Mouse (Mus musculus) testis, postnatal 14 days (tissue): ENCODE measurements at regions not wholly inside any gene's neighbourhood (a gene's known extent, or its start where the extent isn't known, plus 50 kb on each side); places are given as distances from the start of the nearest gene placed in this dataset.

Experiments
- DNase-seq: peaks from one replicate; pipeline ENCODE4 v3.0.0; 2021; ENCODE audit warnings: low spot score

DNA sequence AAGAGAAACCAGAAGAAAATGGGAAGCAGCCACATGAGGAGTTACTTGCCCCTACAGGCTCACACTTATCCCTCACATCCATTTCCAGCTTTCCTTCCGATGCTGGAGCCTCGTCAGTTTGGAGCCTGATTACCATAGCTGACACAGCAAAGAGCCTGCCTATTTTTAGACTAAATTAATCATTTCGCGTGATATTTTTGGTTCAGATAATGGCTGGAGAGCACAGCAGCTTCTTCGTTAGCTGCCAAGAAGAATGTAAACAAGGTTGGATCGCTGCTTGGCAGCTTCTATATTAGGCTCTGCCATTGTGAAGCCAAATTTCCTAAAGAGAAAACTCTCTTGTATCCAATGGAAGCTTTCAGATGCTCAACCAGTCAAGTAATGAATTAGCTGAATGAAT lies 676.9 kb upstream of the A1bg start:
- DNase-seq = no peak

DNA sequence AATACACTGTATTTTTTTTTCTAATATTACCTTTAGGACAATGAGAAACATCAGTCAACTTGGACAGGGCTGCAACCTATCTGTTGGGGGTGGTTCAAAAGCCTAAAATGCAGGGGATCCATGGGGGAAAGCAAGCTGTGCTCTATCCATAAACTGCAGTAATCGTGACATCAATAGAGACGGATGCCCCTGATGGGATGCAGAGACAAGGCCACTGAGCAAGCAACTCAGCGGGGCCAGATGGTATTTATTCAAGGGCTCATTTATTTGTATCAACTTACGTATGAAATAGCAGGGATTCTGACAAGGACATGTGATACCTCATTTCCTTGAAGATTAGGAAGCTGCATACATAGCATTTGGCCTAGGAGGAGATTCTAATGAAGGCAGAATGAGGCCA lies 673.5 kb upstream of the A1bg start:
- DNase-seq = no peak

DNA sequence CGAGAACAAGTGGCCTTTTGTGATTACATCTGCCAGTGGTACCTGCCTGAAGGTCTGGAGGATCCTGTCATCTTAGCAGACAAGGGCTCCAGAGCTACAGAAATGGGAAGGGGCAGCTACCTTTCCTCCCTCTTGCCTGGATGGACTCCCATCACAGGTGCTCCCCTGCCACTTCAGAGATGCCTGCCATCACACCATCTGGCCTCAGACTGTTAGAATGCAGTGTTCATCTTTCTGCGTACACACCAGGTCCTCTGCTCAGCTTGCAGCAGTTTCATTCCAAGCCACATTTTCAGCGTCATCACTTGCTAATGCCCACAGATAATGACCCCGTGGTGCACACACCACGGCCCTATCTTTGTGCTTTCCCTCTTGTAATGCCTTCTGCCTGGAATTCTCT lies 666.1 kb upstream of the A1bg start:
- no peak for DNase-seq

DNA sequence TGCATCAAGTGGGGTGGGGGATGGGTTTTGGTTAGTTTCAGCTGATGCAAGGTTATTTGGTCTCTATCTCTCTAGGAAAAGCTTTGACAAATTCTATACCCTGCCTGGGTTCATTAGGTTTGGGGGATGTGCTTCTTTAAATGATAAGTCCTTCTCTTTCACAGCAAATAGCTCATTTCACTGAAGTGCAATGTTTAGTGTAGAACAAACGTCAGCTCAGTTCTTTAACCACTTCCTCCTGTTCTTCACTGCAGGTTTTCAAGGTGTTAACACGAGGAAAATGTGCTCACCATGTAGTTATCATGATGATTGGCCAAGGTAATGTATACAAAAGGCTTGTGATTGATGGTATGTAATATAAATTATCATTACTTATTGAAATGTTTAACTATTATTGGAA lies 659.5 kb upstream of the A1bg start:
- DNase-seq = no peak

DNA sequence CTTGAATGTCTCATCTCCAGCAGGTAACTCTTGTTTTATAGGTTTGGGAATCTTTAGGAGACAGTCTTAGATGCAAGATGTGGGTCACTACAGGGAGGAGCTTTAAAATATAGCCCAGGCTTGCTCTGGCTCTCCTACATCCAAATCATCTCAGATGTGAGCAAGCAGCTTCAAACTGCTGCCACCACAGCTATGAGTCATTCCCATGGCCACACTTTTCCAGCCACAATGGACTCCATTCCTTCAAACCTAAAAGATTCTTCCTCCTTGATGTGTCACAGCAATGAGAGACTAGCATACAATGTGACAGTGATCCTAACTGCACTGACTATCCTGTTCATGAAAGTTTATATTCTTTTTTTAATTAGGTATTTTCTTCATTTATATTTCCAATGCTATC lies 640.5 kb upstream of the A1bg start:
- DNase-seq = no peak

DNA sequence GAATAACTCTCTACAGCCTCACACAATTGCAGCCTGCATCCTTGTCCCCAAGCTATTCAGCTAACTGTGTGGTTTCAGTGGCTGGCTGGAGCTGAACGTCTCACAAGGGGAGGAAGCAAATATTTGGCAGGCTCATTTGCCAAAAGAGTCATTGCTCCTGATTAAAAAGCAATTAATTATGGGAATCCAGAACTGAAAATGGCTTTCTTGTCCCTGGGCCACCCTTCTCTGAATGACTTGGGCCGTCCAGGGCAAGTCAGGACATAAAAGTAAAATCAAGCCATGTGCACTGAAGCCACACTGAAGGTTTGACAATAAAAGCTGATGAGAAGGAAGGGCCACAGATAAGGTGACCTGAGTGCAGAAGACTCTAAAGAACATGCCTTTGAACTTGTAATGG lies 639.4 kb upstream of the A1bg start:
- DNase-seq = no peak

DNA sequence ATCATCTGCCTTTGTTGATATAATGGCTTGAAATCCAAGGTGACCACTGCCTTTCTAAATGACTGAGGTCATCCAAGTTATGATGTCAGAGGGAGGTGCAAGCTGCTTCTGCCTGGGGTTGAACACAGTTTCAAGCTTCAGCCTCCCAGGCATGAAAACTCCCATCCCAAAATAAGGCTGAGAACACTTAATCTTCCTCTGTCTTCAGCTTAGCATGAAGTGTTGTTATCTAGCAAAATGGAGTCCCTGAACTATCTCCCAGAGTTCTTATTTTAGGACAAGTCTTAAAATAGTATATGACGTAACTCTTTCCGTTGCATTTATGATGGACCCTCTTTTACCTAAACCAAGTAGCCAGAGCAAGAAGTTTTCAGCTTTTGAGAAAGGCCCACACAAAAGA lies 631.1 kb upstream of the A1bg start:
- no peak for DNase-seq

DNA sequence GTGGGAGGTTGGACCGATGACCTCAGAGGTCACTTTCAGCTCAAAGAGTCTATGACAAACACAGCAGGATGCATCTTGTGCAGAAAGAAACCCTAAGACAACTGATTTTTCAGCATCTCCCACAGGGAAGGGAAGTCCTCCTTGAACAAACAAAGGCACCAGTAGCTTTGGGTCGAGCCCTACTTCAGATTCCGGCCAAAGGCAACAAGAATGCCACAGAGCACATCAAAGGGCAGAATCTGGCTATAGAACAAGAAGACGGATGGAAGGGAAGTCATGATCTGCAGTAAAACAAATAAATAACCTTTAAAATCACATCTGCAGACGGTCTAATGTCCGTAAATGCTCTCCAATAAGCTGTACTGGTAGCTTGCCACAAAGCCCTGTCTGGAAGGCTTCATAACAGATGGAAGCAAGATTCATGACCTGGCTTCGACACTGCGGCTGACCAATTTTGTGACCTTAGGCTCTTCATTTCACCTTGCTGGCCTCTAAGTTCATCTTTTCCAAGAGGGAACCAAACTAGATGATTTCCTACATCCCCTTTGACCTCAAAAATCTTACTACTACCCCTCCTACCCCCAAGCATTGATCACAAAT lies 630.4 kb upstream of the A1bg start:
- DNase-seq = no peak

DNA sequence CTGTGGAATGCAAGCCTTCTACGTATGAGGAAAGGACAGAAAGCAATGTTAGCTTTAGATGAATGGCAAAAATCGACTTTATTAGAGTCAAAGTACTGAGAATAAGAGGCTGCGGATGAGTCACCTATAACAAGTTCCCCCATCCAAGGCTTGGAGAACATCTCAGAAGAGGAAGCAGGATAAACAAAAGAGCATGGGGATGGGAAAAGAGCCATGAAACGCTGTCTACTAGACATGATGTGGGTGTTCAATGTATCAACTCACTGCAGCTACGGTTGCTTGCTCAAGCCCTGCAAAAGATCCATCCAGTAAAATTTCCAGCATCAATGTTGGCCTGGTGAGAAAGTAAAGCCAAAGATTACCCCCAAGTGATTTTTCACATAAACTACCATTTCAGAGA lies 628.4 kb upstream of the A1bg start:
- DNase-seq = no peak

DNA sequence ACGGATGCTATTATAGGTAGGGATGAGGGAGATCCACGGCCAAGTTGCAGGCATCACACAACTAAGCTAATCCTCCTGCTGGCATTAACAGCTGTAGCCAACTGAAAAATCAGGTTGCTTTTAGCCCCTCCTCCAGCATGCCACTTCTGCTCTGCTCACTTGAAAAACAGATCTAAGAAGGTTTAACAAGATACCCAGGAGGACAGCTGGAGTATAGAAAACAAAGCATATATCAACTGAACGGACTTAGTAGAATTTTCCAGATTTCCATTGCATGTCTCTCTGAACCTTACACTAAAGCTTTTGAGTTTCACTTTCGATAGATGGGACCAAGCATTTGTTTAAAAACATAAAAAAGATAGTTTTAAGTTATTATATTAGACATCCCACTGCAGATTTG lies 625.6 kb upstream of the A1bg start:
- DNase-seq = no peak

DNA sequence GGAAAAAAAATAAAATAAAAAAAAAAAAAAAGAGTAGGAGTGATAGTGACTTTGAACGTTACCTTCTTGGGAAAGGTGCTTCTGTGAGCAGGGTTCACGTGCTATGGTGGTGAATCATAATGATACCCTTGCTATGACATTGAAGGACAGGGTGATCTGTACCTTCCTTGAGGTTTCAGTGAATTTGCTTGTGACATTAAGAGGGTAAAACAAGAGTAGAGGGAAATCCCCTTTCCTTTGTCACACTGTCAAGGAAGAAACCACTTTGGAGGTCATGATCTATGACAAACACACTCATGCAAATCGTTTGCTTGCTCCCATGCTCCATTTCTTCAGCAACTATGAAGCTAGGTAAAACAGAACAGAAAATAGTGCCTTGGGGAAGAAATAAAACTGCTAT lies 623.8 kb upstream of the A1bg start:
- DNase-seq = no peak

DNA sequence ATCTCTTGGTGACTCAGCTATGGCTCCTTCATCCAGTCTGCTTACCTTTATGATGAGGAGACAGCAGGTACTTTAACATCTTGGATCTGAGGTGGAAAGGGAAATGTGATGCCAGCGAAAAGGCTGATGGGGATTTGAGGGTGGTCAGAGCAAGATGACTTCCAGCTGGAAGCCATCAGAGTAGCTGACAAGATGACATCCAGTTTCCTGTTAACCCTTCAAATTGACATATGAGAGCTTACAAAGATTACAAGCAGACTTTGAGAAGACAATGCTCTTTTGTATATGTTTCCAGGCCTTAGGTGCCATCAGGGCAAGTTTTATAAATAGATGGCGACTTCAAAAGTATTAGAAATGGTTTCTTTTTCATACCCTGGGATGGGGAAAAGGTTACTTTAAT lies 621.3 kb upstream of the A1bg start:
- DNase-seq = no peak

DNA sequence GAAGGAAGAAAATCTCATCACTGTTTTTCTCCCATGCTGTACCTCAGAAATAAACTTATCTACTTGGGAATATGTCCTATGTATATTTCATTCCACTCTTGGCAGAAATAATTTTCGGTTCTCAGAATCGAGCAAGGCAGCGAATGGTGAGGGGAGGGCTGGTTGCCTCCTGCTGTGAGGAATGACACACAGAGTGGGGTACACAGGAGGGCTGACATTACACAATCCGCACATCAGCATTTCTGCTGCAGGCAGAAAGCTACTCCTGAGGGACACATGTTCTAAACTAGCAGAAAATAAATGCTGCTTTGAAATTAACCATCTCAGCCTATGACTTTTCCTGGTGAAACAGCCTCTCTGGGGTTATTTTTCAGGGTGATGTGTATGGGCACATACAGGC lies 618.8 kb upstream of the A1bg start:
- DNase-seq = no peak

DNA sequence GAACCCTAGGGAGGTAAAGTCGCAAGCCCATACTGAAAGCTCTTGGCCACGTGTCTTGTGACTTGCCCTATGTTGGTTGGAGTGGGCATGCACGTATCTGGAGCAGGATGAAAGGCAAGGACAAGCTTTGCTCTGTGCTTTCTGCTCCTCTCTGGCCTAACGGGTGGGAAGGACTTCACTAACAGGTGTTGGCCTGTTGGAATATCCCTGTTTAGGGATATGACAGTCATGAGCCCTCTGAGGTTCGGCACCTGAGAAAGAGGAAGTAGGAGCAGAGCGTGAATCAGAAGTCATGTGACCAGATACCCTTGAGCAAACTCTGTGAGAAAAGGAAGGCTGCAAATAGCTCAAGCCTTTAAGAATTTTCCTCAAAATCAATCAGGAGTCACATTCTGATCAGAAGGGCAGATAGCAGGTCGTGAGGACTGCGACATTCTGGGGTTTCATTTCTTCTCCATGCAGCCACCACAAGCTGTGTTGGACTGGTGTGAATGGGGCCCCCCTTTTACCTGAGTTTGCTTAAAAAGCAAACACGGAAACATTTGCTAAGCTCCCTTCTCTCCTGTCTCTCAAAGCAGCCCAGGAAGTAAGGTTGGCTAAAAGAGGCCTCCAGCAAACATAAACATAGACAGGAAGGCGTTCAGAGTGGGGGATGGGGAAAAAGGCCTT lies 618.1 kb upstream of the A1bg start:
- no peak for DNase-seq

DNA sequence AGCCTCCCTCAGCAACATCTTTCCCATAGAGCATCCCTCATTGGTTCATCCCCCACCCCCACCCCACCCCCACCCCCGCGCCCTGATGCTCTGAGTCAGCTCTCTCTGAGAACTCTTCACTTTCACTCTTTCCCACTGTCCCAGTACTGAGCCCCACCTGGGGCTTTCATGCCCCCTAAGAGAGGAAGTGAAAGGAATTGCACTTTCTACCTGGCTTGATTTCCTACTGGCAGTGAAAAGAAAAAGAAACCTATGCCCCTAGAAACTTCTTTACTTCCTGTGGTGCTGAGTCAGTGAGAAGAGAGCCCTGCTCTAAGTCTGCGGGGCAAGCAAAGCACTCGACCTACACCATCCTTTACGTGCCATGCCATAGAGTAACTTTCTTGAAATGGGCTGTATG lies 616.1 kb upstream of the A1bg start:
- no peak for DNase-seq

DNA sequence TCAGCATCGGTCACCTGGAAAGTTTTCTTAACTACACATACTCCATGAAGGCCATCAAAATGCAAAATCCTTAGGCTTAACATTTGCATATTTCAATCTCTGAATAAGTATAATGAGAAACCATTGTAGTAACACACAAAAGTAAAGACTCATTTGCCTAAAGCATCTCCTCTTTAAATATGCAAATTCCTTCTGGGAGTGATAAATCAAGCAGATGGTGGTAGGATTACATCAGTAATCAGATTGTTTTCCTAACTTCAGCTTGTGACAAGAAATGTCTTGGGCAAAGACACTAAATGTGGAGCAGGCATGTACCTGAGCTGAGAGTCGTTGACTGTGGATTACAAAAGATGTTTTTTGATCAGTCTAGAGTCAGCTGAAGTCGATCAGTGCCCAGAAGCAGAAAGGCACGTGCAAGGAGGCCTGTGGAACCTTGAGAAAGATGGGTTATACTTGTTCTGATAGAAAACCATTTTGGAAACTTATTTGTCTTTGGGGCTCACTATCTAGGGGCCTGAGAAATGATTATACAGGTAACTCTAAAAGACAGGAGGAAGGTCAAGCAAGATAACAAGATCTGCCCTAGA lies 615.5 kb upstream of the A1bg start:
- DNase-seq = no peak

DNA sequence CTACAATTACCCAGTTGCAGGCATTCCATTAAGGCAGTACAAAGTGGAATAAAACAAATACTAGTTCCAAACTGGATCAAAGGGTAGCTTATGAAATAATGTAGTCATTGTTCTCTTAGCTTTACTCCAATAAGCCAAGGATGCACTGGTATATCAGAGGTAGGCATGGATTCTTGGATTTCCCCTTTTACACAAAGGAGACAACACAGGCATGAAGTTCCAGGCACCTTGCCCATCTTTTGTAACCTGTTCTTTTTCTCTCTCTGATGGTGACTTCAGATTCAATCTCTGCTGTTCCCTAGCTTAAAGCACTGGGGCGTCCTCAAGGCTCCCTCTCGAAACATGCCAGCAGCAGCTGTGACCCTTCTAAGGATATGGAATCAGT lies 613.5 kb upstream of the A1bg start:
- DNase-seq = no peak

DNA sequence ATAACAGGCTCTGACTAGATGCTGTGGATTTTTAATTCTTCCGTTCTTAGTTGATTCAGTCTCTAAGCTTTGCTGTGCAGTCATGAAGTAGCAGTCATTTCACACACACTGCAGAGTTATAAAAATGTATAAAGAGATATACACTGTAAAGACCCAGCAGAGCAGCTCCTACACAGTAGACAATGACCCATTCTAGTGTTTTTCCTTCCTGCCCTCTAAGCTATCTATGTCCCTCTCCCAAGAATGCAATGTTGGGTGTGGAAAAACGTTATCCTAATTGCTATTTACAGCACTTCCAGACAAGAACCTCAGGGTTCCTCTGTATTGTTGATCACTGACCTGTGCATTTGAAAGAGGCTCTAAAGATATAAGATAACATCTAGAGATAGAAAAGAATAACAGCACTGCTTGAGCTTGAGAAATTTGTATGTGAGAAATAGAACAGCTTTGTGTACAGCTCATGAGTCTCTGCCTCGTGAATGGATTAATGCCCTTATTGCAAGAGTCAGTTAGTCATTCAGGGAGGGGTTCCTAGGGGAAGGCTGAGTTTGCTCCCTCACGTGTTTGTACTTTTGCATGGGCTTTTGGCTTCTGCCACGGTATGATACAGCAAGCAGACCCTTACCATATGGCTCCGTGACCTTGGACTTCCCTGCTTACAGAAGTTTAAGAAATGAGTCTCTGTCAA lies 613.0 kb upstream of the A1bg start:
- no peak for DNase-seq

DNA sequence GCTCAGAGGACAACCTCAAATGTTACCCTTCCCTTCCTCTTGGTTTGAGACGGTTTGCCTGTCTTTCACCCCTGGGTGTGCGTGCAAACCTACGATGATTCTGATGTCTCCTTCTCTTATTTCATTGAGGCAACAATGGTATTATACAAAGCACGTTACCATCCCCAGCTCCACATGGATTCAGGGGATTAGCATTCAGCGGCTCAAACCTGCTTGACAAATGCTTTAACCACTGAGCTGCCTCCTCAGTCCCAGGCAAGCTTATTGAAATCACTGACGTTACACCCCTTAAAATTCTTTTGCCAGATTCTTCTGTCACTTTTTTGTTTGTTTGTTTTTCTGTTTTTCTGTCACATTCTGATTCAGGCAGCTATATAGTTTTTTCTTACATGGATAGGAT lies 612.4 kb upstream of the A1bg start:
- no peak for DNase-seq

DNA sequence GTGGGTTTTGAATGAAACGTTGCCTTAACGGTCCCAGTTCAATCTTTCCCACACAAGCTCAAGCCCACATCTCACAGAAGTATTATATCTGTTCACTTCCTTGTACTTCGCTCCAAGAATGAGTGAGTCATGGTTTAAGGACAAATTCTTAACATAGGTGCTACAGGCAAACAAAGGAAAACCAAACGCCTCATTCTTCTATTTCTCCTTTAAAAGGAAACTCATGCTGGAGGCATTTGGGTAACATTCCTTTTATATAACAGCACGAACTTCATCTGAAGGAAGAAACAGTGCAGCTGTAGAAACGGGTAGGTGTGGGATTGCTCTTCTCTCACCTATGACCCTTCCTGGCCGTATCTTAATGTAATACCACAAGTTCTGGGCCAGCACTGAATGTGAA lies 610.0 kb upstream of the A1bg start:
- DNase-seq = no peak

DNA sequence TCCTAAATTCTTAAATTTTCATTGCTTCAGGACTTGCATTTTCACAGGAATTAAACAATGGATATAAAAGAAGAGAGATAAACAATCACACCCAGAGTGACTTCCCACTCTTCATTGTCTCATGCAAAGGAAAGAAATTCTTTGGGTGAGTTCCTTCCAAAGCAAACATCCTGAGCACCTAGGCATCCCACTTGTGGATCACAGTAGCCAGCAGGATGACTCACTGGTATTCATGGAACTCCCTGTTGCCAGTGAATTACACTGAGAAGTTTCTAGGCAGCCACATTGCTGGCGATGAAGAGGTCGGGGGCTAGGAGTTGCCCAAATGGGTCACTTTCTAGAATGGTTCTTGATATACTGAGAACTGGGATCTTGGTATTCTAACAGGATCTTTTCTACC lies 609.2 kb upstream of the A1bg start:
- no peak for DNase-seq

DNA sequence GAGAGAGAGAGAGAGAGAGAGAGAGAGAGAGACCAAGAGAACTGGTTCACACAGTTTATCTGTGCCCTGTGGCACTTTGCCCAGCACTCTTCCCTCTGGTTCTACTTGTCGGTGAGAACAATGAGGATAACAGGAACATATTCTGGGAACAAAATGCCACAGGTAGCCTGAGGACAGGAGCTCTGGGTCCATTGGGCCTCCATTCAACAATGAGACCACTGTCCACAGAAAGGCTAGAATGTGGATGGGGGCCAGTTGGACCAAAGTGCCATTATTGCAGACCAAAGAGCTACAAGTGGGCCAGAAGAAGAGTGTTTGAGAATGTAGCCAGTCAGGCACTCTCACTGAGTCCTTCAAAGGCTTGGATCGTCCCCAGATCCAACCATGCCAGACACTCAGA lies 600.2 kb upstream of the A1bg start:
- peak; percentile 6 for DNase-seq

DNA sequence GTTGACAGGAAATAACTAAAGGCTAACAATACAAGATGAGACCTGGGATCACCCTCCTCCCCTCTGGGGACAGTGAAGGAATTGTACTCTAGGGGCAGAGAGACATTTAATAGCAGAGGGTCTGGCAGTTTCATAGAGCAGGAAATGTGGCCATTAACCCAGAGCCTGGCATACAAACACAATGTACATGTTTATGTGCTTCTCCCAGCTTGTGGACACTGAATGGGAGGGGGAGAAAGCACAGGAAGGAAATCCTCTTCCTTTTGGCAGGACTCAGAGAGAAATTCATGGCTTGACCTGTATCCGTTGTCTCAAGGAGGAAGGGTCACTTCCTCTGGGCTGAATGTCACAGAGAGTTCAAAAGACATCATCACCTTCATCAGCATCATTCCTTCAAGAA lies 594.5 kb upstream of the A1bg start:
- DNase-seq = no peak

DNA sequence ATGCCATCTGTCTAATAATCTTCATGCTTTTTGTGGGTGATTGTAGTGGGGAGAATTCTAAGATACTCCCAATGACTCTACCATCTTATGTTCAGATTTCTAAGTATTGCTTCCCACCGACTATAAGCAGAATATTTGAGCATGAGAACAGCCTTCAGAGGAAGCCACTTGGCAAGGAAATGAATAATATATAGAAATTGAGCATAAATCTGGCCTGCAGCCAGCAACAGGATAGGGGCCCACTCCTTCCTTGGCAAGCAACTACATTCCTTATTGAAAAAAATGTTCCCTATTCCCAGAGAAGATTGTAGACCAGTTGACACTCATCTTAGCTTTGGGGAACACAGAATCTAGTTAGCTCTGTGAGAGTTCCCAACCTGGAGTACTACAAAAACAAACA lies 591.5 kb upstream of the A1bg start:
- DNase-seq = no peak
